Mouse (Mus musculus): ENCODE measurements around the gene Gatm.

Gatm gene

DNA sequence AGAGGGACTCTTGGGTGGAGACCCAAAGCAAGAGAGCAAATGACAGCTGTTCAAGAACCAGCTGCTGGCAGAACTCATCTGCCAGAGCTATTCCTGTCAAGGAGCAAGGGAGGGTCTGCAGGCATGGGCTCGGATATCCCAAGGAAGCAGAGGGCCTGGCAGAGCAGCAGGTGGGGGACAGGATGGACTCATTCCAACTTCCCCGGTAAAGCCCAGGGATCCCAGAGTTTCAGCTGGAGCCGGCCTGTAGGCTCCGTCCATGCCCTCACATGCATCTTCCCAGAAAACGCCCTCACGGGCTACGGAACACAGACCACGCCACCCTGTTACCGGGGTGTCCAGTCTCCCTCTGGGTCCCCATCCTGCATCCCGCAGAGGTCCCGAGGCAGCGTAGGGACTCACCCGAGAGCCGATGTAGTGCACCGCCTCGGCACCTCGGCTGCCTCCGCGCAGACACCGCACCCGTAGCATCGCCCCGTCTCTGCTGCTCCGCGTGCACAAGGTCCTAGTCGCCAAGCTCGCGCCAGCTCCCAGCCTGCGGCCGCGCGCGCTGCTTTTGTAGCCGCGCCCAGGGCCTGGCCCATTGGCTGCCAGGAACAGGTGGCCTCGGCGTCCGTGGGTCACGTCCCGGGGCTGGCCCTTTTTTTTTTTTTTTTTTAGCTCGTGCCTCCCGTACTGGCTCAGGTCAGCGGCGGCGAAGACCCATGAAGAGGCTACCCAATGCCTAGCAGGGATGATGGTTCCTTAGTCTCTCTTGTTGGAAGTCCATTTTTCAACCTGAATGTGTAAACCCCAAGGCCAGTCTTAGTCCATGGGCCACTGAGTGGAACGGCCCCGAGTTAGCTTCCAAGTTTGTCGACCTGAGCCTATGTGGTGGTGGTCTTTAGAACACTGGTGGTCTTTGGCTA lies at the start of gene Gatm:
Gene Gatm (minus strand): TSS at position 558 of the 908 bp plus-strand sequence.
- DNase-seq, result peak; percentile 70 to 76

DNA sequence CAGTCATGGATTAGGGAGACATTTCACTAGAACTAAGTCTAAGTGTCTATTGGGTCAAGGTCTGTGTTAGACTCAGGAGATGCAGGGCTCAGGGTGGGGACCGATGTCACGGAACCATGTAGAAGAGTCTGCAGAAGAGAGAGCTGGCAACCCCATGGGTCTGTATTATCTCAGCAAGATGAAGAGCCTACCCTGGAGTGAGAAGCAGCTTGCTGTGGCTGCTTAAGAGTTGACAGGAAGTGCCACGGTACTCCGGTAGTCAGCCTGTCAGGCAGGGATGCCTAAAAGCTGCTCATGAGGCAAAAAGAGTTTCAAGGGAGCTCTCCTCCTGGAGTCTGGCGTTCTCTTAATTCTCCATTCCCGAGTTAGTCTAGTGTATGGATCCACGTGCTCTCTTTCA lies 48.7 kb upstream of the Gatm start:
- no peak for DNase-seq

DNA sequence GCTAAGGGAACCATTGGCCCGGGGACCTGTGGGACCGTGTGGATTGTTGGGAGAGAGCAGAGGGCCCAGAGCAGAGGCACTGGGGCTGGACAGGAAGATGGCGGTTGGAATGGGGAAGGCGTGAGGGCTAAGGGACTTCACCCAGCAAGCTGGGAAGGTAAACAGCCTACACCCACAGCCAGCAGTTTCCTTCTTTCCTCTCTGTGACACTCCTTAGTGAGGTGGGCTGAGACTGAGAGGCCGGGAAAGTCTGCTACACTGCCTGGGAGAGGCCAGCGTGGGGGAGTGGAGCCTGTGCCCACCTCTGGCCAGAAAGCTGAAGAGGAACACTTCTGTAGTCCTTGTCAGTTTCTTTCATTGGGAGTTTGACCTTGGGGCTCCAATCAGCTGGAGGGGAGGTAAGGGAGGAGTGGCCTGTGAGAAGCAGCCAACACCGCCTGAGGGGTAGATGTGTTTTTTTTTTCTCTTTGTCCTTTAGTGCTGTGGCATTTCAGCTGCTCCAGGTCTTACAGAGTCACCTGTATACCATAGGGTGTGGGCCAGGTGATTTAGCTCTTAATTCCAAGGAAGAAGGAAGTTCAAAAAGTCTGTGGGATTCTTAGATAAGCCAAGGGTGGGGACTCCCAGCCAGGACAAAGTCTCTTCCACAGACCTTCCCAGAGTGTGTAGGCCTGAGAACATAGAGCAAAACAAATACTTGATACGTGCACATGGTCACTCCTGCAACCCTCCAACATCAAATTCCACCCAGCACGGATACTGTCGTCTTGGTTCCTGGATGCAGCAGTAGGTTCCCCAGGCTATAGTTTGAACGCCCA lies 46.8 kb upstream of the Gatm start:
- DNase-seq, result no peak

DNA sequence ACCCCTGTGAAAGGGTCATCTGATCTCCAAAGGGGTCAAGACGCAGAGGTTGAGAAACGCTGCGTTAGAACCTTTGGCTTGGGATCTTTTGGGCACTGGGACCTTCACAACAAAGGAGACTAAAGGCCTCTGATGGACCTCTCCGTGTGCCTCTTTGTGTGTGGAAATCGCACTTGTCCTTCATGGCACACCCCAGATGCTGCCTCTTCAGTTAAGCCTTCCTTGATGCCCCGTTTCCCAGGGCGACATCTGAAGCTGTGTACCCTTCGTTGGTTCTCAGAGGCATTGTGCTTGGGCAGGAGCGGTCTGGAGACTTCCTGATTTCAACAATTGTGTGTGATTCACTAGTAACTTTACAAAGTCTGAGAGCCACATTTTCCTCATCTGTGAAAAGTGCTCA lies 45.7 kb upstream of the Gatm start:
- DNase-seq, result no peak

DNA sequence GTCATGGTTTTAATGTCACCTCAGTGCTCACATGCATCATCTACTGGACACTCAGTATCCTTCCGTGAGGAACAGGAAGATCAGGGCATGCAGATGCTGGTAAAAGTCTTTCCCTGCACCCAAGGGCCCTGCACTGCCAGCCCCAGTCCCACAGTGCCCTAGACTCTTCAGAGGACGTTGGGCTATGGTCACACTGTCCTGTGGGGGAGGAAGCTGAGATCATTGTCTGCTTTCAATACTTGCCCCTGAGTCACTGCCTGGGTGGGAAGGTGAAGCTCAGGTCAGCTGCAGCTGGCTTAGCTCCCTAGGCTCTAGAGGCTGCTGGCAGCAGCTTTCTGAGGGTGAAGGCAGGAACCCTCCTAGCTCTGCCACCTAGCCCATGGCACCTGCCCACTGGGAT lies 44.9 kb upstream of the Gatm start:
- DNase-seq, result no peak

DNA sequence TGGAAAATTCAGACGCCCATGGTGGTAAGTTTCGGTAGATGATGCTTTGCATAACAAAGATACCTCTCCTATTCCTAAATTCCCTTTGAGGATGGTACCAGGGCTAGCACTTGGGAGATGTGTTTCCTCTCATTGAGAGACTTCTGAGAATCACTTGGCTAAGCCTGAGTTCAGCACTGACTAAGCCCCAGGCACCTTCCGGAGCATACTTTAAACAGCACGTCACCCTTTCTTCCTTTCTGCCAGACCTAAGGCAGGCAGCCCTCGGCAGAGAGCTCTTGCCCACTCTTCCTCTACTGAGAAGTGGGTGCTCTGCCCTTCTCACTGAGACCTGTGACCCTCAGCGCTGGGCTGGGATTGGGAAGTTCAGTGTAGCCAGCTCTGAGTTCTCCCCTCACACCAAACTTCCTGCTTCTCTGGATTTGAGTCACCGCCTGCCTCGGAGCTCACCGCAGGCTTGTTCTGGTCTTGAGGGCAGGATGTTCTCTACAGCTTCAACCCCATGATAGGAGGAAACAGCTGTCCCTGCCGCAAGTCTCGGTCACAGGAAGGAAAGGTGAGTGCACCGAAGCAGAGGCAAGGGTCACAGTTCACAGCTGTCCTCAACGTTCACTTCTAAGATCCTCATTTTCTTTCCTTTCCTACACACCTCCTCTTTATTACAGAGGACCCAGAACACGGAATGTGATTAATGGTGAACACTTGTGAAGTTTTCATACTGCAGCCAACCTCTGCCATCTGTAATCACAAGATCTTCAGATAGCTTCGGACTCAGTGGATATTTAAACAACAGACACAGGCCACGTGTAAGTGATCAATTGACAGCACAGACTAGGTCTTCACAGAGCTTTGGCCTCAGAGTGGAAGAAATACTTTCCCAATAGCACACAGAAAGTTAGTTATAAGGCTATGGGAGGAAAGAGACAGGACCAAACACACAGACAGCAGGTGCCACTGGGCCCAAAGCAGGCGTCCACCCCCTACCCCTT lies 41.3 kb upstream of the Gatm start:
- peak; percentile 11 to 17 for DNase-seq

DNA sequence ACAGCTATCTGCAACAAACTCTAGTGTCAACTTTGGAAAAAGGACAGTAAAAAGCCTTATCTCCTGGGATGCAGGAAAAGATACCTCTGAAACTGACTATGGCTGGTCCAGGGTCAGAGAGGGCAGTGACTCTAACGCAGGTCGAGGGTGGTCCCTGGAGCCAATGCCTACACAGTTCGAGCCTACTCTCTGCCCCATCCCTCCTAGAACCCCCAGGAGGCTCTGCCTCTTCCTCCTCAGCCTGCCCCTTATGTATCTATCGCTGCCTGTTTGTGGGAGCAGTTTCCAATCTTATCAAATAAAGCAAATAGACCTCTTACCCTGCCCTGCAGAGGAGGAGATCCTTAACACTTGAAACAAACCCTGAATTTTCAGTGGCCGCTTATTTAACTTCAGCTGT lies 27.6 kb upstream of the Gatm start:
- DNase-seq, result no peak

DNA sequence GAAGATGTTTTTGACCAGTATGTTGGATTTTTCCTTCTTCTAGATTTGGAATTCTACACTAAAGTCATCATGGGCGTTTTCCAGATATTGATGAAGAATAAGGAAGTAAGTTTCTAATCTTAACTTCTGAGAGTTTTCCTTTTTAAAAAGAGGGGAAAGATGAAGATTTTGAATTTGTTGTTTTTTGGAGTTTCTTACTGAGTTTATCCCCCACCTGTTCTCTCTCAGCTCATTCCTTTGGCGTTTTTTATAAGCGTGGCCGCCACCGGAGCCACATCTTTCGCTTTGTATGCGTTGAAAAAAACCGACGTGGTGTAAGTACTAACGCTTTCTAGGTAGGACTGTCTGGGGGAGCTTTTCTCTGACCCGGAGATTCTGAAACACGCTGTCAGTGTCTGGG lies 26.9 kb upstream of the Gatm start:
- DNase-seq, result no peak

DNA sequence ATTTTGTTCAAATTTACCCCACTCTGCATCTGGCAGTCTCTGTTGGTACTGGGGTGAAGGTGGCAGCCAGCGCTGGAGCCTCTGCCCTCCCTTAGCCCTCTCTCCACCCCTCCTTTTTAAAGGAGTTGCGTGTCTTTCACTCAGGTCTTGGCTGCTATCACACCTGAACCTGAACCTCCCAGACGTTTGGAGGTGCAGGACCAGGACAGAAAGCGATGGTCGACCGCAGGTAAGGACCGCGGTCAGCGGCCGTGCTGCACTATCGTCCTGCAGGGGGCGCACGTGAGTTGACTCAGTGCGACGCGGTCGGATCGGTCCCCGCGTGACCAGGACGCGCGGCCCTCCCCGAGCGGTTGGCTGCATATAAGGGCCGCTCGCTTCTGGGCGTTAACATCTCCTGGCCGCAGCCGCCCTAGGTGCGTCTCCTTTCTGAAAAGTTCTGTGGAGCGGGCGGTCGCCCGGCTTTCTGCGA lies 26.5 kb upstream of the Gatm start:
- peak; percentile 20 to 65 for DNase-seq

DNA sequence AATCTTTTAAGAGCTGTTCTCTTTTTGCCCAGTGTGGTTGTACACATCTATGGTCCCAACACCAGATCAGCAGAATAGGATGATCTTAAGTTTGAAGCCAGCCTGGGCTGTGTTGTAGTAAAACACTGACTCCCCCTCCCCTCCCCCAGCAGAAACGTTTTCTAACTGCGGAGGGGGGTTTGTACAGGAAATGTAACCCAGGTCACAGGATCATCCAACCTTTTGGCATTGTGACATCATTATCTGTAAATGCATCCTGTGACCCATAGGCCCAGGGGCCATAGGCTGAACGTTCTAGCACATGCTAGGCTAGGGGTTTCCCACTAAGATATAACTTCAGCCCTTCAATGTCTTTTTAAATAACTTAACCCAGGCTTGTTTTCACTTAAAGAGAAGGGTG lies 25.6 kb upstream of the Gatm start, which contains the start of gene AA467197:
Gene AA467197 (plus strand): TSS at position 301 of the 400 bp plus-strand sequence.
- DNase-seq, result no peak

DNA sequence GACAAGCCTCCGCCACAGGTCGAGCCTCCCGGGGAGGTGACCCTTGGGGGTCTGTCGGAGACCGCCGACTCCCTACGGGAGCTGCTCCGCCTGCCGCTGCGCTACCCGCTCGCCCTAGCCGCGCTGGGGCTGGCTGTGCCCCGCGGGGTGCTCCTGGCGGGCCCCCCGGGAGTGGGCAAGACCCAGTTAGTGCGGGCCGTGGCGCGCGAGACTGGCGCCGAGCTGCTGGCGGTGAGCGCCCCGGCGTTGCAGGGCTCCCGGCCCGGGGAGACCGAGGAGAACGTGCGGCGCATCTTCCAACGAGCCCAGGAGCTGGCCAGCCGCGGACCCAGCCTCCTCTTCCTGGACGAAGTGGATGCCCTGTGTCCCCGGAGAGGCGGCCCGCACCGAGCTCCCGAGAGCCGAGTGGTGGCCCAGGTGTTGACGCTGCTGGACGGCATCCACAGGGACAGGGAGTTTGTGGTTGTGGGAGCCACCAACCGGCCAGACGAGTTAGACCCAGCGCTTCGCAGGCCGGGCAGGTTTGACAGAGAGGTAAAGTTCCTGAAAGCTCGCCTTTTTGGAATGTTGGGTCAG lies 20.2 kb upstream of the Gatm start:
- peak; percentile 37 to 60 for DNase-seq

DNA sequence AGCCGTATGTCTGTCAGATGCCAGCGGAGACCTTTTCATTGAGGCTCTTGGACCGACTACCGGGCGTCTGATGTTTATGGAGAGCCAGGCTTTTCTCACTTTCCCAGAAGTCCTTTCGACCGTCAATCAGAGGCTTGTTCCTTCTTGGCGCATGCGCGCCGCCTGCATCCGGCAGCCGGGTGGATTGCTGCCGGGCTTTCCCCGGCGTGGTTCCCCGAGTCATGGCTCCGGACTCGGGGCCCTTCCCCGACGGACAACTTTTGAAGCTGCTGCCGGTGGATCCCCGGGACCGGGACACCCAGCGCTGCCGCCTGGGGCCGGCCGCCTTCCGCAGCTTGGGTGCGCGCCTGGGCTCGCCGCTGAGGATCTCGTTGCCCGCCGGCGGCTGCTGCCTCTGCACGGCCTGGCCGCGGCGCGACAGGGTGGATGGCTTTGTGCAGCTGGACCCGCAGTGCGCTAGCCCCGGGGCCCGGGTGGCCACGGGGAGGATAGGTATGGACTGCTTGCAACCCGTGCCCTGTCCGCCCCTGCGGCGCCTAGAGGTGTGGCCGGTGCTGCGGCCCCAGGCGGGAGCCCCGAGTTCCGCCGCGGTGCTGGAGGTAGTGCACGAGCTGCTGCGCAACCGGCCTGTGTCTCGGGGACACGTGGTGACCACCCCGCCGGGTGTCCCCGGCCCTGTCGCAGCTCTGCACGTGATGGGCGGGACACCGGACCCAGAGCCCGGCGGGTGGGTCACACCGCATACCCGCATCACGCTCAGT lies 19.5 kb upstream of the Gatm start:
- DNase-seq, result peak; percentile 87 to 88

DNA sequence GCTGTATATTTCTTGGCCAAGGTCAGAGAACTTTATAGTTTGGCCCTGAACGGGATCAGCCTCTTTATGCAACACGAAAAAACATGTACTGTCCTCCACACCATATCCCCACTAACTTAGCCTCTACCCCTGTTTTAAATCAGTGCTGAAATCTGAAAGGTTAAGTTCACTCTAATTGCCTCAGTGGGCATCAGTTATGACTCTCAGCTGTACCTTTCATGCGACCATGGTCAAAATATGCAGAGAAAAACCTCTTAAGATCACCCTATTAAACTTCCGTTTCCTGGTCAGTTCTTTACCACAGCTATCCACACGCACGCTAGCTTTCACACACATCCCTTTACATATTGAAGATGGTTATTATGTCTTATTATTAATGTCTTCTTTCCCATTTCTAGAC lies 18.8 kb upstream of the Gatm start:
- DNase-seq, result no peak

DNA sequence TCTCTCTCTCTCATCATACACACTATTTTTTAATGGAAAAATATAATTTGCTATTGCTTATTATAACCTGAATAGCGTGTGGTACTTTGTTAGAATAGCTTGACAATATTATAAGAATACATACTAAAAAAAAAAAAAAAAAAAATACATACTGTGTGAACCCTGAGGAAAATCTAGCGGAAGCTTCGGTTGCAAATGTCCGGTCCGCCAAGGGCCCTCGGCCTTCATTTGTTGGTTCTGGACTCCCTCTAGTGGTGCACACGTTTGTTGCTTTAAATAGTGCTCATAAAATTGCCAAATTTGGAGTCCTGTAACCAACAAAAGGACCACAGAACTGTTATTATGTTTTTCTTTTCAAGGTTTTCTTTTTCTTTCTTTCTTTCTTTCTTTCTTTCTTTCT lies 17.9 kb upstream of the Gatm start:
- peak; percentile 79 to 84 for DNase-seq

DNA sequence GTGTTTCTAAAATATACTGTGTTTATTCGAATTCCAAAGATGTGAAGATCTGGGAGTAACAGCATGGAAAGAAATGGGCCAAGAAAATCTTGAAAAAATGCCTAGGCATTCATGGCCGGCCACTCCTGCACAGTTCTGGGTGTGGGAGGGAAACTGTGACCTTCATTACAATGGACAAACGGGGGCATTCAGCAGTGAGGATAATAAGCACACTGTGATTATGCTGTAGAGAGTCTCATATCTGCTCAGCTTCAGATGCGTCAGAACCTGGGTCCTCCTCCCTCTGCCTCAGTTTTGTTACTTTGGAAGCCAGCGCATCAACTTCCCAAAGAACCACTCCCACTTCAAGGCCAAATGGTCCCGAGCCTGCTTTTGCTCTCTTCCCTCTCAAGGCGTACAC lies 14.8 kb upstream of the Gatm start:
- no peak for DNase-seq

DNA sequence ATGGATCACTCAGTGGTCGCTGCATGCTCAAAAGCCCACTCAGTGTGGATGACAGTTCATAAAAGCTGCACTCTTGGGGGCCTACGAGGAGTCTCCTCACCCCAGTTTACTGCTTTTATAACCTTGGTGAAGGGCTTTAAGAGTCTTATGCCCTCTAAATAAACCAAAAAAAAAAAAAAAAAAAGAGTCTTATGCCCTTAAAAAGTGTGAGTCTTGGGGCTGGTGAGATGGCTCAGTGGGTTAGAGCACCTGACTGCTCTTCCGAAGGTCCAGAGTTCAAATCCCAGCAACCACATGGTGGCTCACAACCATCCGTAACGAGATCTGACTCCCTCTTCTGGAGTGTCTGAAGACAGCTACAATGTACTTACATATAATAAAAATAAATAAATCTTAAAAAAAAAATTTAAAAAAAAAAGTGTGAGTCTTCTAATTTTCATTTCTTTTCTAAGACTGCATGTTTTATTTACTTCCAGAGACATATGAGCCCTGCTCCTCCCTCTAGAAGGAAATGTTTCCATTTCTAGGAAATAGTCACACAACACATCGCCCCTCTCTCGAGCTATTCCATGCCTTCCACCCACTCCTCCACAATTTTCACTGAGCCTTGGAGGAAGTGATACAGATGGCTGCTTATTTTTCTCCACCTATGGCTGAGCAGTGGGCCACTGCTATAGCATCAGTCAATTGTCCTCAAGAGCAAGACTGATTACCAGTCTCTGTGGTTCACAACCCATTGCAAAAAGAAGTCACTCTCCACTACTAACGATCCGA lies 10.4 kb upstream of the Gatm start:
- DNase-seq, result no peak

DNA sequence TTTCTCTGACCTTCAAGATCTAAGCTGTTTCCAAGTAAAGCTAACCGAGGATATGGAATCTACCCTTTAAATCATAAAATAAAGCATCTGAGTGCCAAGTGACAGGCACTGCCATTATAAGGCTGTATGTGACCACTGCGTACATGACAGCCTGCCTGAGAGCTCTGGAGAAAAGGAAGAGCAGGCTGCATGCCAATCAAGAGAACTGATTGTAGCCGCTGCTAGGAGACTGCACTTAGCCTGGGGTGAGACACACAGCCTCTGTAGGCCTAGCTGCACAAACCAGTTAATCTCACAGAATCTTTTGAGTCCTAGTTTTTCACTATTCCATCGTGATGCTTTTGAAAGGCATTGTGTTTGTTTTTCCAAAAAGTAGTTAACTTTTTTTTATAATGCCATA lies 7.6 kb upstream of the Gatm start:
- DNase-seq, result no peak

DNA sequence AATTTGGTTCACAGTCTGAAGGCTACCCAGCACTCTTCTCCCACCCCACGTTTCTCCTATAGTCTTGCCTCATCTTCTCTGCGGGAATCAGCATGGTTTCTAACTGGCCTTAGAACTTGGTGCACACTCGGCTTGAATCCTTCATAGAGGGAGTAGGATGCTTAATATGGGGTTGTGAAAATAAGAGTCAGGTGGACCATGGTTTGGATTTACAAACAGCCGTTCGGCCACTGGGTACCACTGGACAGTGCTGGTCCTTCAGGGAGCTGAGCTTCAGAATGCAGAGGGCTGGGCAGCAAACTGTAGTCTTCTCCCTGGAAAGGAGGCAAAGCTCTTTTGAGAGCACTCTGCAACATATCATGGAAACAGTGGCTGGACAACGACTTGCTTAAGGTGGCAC lies 6.7 kb upstream of the Gatm start:
- no peak for DNase-seq

DNA sequence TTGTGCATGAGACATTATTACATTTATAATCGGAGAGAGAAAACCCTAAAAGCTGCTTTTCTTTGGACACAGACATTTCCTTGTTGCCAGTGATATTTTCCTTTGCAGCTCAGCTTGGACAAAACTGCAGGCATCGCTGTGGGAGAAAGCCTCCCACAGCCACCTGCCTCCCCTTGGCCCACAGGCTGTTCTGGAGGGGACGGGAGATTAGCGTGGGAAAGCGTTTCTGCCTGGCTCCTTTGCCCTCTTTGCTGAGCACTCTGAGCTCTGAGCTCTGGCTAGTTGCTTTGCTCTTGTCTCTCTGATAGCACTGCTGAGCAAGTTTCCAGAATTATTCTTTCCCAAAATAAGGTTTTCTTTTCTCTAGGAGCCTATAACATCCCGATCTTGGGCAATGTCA lies 5.1 kb upstream of the Gatm start:
- no peak for DNase-seq

DNA sequence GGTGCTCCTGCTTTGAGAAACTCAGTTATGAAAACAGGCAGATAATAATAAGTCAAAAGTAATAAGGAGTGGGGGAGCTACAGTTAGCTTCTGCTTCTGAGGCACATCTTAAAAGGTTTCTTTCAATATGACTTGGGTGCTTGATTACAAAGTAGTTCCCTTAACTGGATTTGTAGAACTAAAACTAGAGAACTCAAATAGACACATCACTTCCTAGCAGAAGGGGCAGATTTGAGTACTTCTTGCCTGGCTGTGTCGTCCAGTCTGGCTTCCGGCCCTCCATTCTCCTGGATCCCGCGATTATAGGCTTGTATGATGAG lies 511 bp upstream of the Gatm start:
- DNase-seq, result no peak

DNA sequence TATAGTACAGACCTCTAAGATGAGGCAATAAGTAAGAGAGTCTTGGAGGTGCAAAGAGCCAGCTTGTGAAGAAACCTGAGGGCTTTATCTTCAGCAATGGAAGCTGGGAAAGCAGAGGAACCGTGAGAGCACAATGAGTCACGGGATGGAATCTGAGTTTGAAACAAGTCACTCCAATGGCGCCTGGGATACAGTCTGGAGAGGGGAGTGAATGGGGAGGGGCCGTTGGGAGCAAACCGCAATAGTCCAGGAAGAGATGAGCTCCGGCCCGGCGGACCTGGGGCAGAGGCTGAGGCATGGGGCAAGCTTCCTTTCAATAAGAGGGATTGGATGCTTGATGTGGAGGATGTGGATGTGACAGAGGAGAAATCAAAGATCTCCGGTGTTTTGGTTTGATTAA lies 2.3 kb downstream of the Gatm start:
- peak in 1 of 2 experiments; percentile 38 for DNase-seq
